Mouse (Mus musculus): ENCODE results near the gene Zkscan4. TPM values are rescaled to one million over a fixed set of nuclear protein-coding genes. Genes with fewer than 3 reads are reported as not detected.
A peak's percentile ranks its signal among the peaks of the same experiment; 100 is the strongest.
"Not testable (repeated sequence)": the region's sequence is repeated elsewhere in the genome, so short reads cannot be mapped to it uniquely, and the experiment has no call there.

The Zkscan4 gene
- polyA plus RNA-seq, 1 experiment from 2014 or later: 0.33 TPM

- ATAC-seq (ENCODE audit: low read depth); H3K9ac ChIP-seq: not testable (repeated sequence)
Measured at GRCm38 (mm10) chr13:21462516-21462915, 16.2 kb upstream of the Zkscan4 start.

GRCm38 (mm10) chr13:21467336-21467735 lies 11.4 kb upstream of the Zkscan4 start:
- DNase-seq (no peak), ATAC-seq (ENCODE audit: low read depth) (no peak)
- H3K27me3 ChIP-seq: peaks cover 12% of the 10 kb centered on the region
- H3K4me3 ChIP-seq (replicated peaks): no peak overlapping the region
- H3K9ac ChIP-seq: no peak overlapping the region
- peaks cover 27% of the 10 kb centered on the region for H3K4me1 ChIP-seq (replicated peaks)
- no peak overlapping the region for H3K27ac ChIP-seq
- H3K36me3 ChIP-seq: no peaks in the 10 kb centered on the region
- H3K9me3 ChIP-seq (replicated peaks): no peaks in the 10 kb centered on the region
- 71% methylated on average over 10 of the region's 10 CpGs for WGBS (ENCODE audit: insufficient replicate concordance)
- no peak overlapping the region; the same call in 1 of the 2 replicates for H3K4me2 ChIP-seq

More at GRCm38 (mm10) chr13:21462516-21462915, 16.2 kb upstream of the Zkscan4 start:
- not testable (repeated sequence) for H3K9me3 ChIP-seq (replicated peaks); H3K4me1 ChIP-seq (replicated peaks); DNase-seq; H3K4me3 ChIP-seq (replicated peaks); H3K27ac ChIP-seq; H3K36me3 ChIP-seq; H3K4me2 ChIP-seq
- H3K27me3 ChIP-seq: peaks cover 19% of the 10 kb centered on the region
- WGBS (ENCODE audit: insufficient replicate concordance): 43% methylated on average over 9 of the region's 9 CpGs

GRCm38 (mm10) chr13:21468061-21469019 lies 10.4 kb upstream of the Zkscan4 start, which contains the start of gene Nkapl:
Gene Nkapl (minus strand): TSS chr13:21468509.
- peaks cover 15% of the 10 kb centered on the region for H3K27me3 ChIP-seq
- H3K9me3 ChIP-seq (replicated peaks): no peaks in the 10 kb centered on the region
- H3K4me1 ChIP-seq (replicated peaks): peaks cover 27% of the 10 kb centered on the region
- peak within 1 kb of the TSS; percentile 74 for H3K4me3 ChIP-seq (replicated peaks)
- ATAC-seq (ENCODE audit: low read depth) (peak; percentile 100), DNase-seq (peak; percentile 88)
- 0 out of 2 replicates have a peak within 1 kb of the TSS, but pooled peaks have one; percentile 51 for H3K27ac ChIP-seq
- H3K9ac ChIP-seq: peak within 1 kb of the TSS; percentile 83
- H3K36me3 ChIP-seq: no peaks in the 10 kb centered on the region
- WGBS (ENCODE audit: insufficient replicate concordance): 1% methylated on average over 53 of the region's 54 CpGs
- peak within 1 kb of the TSS; percentile 97 for H3K4me2 ChIP-seq

GRCm38 (mm10) chr13:21469097-21469496 lies 9.6 kb upstream of the Zkscan4 start:
- Histone ChIP-seq H3K36me3 (no peaks in the 10 kb centered on the region), H3K27ac (no peak overlapping the region), H3K4me2 (peak overlapping the region; percentile 97), H3K4me3 (replicated peaks) (no peak overlapping the region), H3K4me1 (replicated peaks) (peaks cover 27% of the 10 kb centered on the region), H3K9me3 (replicated peaks) (no peaks in the 10 kb centered on the region), H3K27me3 (peaks cover 15% of the 10 kb centered on the region), H3K9ac (no peak overlapping the region)
- peak; percentile 11 for DNase-seq
- no peak for ATAC-seq (ENCODE audit: low read depth)
- 8% methylated on average over 9 of the region's 9 CpGs for WGBS (ENCODE audit: insufficient replicate concordance)

- Histone ChIP-seq H3K36me3 (no peaks in the 10 kb centered on the region), H3K9me3 (replicated peaks) (no peaks in the 10 kb centered on the region), H3K27me3 (peaks cover 13% of the 10 kb centered on the region), H3K4me1 (replicated peaks) (peaks cover 27% of the 10 kb centered on the region), H3K4me3 (replicated peaks) (no peak overlapping the region), H3K27ac (no peak overlapping the region), H3K4me2 (no peak overlapping the region), H3K9ac (no peak overlapping the region)
- no peak for DNase-seq
- WGBS (ENCODE audit: insufficient replicate concordance): 26% methylated on average over 4 of the region's 4 CpGs
- ATAC-seq (ENCODE audit: low read depth): no peak
Measured at GRCm38 (mm10) chr13:21472427-21472826, 6.3 kb upstream of the Zkscan4 start.

- no peaks in the 10 kb centered on the region for H3K4me1 ChIP-seq (replicated peaks)
- H3K27me3 ChIP-seq: no peaks in the 10 kb centered on the region
- no peak overlapping the region for H3K27ac ChIP-seq
- no peaks in the 10 kb centered on the region for H3K9me3 ChIP-seq (replicated peaks)
- H3K36me3 ChIP-seq: no peaks in the 10 kb centered on the region
- ATAC-seq (ENCODE audit: low read depth) (no peak), DNase-seq (no peak)
- H3K4me3 ChIP-seq (replicated peaks): no peak overlapping the region
- 65% methylated on average over 1 of the region's 1 CpGs for WGBS (ENCODE audit: insufficient replicate concordance)
- H3K9ac ChIP-seq: no peak overlapping the region
- no peak overlapping the region for H3K4me2 ChIP-seq
Measured at GRCm38 (mm10) chr13:21486881-21487280, 8.2 kb downstream of the Zkscan4 start.

- no peaks in the 10 kb centered on the region for H3K9me3 ChIP-seq (replicated peaks)
- no peak for ATAC-seq (ENCODE audit: low read depth)
- H3K27me3 ChIP-seq: no peaks in the 10 kb centered on the region
- H3K4me3 ChIP-seq (replicated peaks): no peak overlapping the region
- DNase-seq: no peak
- no peak overlapping the region for H3K27ac ChIP-seq
- no peak overlapping the region for H3K9ac ChIP-seq
- H3K4me2 ChIP-seq: no peak overlapping the region
- no peaks in the 10 kb centered on the region for H3K4me1 ChIP-seq (replicated peaks)
- WGBS (ENCODE audit: insufficient replicate concordance): 81% methylated on average over 5 of the region's 5 CpGs
- H3K36me3 ChIP-seq: no peaks in the 10 kb centered on the region
Measured at GRCm38 (mm10) chr13:21492847-21493246, 14.1 kb downstream of the Zkscan4 start.

- WGBS (ENCODE audit: insufficient replicate concordance): 79% methylated on average over 21 of the region's 21 CpGs
- DNase-seq: no peak
- no peak for ATAC-seq (ENCODE audit: low read depth)
- no peaks in the 10 kb centered on the region for H3K36me3 ChIP-seq
- H3K27me3 ChIP-seq: no peaks in the 10 kb centered on the region
- no peaks in the 10 kb centered on the region for H3K4me1 ChIP-seq (replicated peaks)
- no peak within 1 kb of the TSS for H3K9ac ChIP-seq
- H3K4me2 ChIP-seq: no peak within 1 kb of the TSS
- H3K27ac ChIP-seq: no peak within 1 kb of the TSS
- no peaks in the 10 kb centered on the region for H3K9me3 ChIP-seq (replicated peaks)
- no peak within 1 kb of the TSS for H3K4me3 ChIP-seq (replicated peaks)
Measured at GRCm38 (mm10) chr13:21495080-21495479, 16.4 kb downstream of the Zkscan4 start, which contains the start of gene AK157302. Gene AK157302 (plus strand): TSS chr13:21495223.

GRCm38 (mm10) chr13:21501182-21501581 lies 22.5 kb downstream of the Zkscan4 start, which contains the start of gene Gm11273:
Gene Gm11273 (minus strand): TSS chr13:21501418.
- 82% methylated on average over 17 of the region's 17 CpGs for WGBS (ENCODE audit: insufficient replicate concordance)
- not testable (repeated sequence) for ATAC-seq (ENCODE audit: low read depth); H3K9me3 ChIP-seq (replicated peaks); DNase-seq; H3K4me3 ChIP-seq (replicated peaks); H3K27me3 ChIP-seq; H3K9ac ChIP-seq; H3K36me3 ChIP-seq; H3K27ac ChIP-seq; H3K4me2 ChIP-seq; H3K4me1 ChIP-seq (replicated peaks)

- Histone ChIP-seq H3K27me3 (no peaks in the 10 kb centered on the region), H3K9ac (no peak overlapping the region), H3K27ac (no peak overlapping the region), H3K36me3 (no peaks in the 10 kb centered on the region), H3K4me3 (replicated peaks) (no peak overlapping the region), H3K9me3 (replicated peaks) (no peaks in the 10 kb centered on the region), H3K4me1 (replicated peaks) (peaks cover 10% of the 10 kb centered on the region), H3K4me2 (no peak overlapping the region)
- DNase-seq (no peak), ATAC-seq (ENCODE audit: low read depth) (no peak)
- WGBS (ENCODE audit: insufficient replicate concordance): 62% methylated on average over 5 of the region's 5 CpGs
Measured at GRCm38 (mm10) chr13:21502296-21502695, 23.6 kb downstream of the Zkscan4 start.

- under 1% methylated on average over 21 of the region's 21 CpGs for WGBS (ENCODE audit: insufficient replicate concordance)
- no peaks in the 10 kb centered on the region for H3K36me3 ChIP-seq
- peak; percentile 79 for DNase-seq
- no peaks in the 10 kb centered on the region for H3K27me3 ChIP-seq
- H3K4me3 ChIP-seq (replicated peaks): peak overlapping the region; percentile 67
- peak overlapping the region; percentile 26; the same call in 1 of the 2 replicates for H3K27ac ChIP-seq
- peaks cover 10% of the 10 kb centered on the region for H3K4me1 ChIP-seq (replicated peaks)
- no peaks in the 10 kb centered on the region for H3K9me3 ChIP-seq (replicated peaks)
- ATAC-seq (ENCODE audit: low read depth): peak; percentile 100
- H3K9ac ChIP-seq: peak overlapping the region; percentile 69
- H3K4me2 ChIP-seq: peak overlapping the region; percentile 60
Measured at GRCm38 (mm10) chr13:21506221-21506649, 27.5 kb downstream of the Zkscan4 start.

Measured in liver, embryonic 13.5 days (tissue).